Mouse (Mus musculus): ENCODE results near the gene Twf2. TPM values are rescaled to one million over a fixed set of nuclear protein-coding genes. Genes with fewer than 3 reads are reported as not detected.

Twf2 gene
- polyA plus RNA-seq, 2 experiments from 2014 or later = 144 to 147 TPM

- ATAC-seq = no peak
Observed at GRCm38 (mm10) chr9:106179454-106179853, 23.5 kb upstream of the Twf2 start.

- ATAC-seq = no peak
Observed at GRCm38 (mm10) chr9:106179964-106180363, 22.9 kb upstream of the Twf2 start.

DNA sequence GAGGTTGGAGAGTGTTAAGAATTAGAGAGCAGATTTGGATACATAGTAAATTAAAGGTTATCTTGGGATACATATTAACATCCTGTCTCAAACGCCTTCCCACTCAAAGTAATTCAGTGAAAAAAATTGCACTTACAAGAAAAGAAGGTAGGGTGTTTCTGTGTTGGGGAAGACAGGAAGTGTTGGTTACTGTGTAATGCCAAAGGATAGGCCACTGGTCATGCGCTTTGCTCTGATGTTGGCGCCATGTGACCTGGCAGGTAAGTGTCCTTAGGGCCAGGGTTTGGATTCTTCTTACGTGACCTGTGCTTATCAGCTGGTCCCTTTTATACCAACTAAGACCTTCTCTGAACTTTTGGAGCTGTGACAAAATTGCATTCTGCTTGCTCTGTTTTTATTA is 20.8 kb upstream of the Twf2 start:
- peak; percentile 28 for ATAC-seq

DNA sequence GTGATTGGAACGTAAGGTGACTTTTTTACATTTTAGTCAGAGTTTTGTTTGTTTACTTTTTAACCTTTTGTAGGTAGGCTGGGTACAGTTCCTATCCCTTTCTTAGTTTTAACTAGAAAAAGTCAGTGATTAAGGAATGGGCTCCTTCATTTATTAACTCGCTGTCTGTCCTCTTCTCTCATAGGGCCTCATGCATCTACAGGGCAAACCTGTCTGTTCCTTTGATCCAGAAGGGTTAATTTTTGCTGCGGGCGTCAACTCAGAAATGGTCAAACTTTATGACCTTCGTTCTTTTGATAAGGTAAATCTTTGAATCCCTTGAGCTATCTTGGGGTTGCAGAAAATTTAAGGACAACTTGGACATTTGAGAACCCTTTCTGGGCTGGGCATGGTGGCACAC is 18.9 kb upstream of the Twf2 start:
- ATAC-seq = no peak

DNA sequence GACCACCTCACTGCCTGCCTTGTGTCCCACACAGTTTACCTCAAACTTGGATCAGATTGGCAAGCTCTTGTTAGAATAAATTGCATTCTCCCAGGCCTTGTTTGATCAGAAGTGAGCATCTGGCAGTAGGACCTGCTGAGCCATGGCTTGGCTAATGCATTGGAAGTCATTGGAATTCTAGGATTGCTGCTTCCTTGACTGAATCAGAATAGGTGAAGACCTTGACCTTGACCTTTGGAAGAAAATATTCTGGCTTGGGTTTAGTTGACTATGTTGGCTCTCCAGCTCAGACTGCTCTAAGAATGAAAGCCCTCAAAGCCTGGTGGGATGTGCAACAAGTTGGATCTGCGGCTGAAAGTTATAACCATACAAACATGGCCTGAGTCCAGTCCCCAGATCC is 11.6 kb upstream of the Twf2 start:
- no peak for ATAC-seq

DNA sequence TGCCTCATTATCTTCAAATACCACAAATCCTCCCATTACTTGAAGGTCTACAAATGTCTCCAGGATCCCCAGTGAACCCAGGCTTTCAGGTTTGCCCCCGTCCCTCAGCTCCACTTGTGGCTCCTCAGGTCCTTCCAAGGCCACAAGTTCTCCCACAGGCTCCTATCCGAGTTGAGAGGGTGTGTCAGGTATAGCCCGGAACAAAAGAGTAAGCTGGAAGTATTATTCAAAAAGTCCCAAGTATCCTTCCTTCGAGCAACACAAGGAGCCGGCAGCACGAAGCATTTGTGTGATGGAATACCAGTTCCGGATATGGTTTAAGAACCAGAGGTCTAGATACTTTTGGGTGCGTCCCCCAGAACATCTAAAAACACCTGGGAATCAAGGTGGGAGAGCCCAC is 10.9 kb upstream of the Twf2 start:
- ATAC-seq = no peak

- peak; percentile 46 for ATAC-seq
Observed at GRCm38 (mm10) chr9:106192998-106193397, 9.9 kb upstream of the Twf2 start.

DNA sequence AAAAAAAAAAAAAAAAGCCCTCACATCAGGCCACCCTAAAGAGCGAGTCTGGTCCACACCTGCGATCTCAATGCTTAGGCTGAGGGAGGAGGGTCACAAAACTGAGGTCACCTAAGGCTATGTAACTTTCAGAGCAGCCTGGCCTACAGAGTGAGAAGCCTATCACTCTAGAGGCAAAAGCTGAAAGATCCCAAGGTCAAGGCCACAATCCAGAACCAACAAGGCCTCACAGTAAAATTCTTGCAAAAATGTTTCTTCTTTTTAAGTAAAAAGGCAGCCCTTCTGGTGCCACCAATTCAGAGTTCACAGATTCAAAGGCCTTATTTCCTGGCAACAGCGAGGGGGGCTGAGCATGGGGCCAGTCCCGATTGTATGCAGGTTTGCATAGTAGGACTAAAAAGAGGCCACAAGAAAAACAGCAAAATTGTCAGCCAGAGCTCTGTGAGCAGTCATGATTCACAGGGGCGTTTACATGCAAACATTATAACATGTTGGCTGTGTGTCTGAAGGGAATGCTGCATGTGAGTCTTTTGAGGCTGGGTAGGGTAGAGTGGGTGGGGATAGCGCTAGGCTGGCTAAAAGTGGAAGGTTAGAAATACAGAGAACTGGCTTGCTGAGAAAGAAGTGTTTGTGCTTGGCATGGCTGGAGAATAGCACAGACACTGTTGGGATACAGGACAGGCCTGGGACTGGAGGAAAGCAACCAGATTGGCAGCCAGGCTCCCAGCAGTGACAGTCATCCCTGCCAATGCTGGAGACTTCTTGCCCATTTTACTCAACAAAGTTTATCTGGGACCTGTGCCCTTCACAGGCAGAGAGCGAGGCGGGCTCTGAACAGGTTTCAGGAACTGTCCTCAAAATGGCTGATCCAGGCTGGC is 8.7 kb upstream of the Twf2 start:
- peak; percentile 14 for ATAC-seq

GRCm38 (mm10) chr9:106195693-106196092 is 7.2 kb upstream of the Twf2 start:
- no peak for ATAC-seq

DNA sequence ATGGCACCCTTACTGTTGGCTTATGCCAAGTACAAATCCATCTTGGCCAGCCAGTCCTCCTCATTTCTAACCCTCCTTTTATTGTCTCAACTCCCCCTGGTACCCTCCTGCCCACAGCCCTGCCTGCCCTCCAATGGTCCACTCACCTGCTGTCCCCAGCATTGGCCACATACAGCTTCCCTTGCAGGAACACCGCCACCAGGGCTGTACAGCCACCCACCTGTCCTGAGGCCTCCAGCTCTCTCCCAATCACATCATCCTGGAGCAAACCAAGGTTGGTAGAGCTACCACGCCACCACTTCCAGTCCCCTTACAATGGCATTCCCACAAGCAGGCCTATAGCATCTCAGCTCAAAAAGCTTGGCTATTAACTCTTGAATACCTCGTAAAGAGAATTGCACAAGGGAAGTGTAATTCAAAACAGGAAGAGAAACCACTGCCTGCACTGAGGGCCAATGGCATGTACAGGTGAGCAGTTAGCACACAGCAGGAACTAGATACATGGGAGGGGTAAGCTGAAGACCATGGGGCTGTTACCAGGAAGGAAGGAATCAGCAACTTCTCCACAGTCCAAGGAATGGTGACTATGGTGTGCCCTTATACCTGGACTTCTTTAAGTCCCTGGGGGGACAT is 5.7 kb upstream of the Twf2 start:
- peak; percentile 41 for ATAC-seq

- no peak for ATAC-seq
Observed at GRCm38 (mm10) chr9:106197732-106198131, 5.2 kb upstream of the Twf2 start.

DNA sequence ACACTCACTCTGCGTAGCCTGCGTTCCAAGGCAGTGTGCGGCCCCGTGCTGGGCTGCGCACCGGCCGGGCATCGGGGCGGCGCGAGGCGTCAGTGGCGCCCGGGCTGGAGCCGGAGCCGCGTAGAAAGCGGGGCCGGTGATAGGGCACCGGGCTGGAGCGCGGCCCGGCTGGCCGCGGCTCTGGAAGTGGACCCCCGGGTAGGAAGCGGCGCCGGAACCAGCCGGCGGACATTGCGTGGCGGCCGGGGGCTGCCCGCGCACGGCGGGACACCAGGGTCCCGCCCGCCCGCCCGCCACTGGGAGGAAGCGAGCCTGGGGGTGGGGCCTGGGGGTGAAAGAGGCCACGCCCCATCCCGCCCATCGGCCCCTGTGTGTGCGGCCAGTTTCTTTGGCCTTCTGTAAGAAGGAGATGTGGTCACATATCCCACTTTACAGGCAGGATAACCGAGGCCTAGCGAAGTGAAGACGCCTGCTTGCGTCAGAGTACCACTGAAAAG is 3.9 kb upstream of the Twf2 start:
- ATAC-seq = no peak

- ATAC-seq = no peak
Observed at GRCm38 (mm10) chr9:106199535-106200272, 3.2 kb upstream of the Twf2 start, which contains the start of gene Ppm1m. Gene Ppm1m (minus strand): TSS chr9:106199746.

DNA sequence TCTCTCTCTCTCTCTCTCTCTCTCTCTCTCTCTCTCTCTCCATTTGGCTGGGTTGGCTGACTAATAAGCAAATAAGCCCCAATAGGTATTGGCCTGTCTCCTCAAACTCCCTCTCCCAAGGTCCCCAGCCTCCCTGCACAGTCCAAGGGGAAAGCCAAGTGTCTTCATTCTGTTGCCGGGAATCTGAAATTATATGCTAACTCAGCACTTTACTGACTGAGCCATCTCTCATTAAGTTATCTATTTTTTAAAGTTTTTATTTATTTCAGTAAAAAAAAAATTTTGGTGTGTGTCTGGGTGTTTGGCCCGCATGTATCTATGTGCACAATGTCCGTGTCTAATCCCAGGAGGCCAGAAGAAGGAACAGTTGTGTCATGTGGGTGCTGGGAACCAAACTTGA is 1.0 kb upstream of the Twf2 start:
- no peak for ATAC-seq

GRCm38 (mm10) chr9:106203990-106204851 is 1.3 kb downstream of the Twf2 start:
- no peak for ATAC-seq

DNA sequence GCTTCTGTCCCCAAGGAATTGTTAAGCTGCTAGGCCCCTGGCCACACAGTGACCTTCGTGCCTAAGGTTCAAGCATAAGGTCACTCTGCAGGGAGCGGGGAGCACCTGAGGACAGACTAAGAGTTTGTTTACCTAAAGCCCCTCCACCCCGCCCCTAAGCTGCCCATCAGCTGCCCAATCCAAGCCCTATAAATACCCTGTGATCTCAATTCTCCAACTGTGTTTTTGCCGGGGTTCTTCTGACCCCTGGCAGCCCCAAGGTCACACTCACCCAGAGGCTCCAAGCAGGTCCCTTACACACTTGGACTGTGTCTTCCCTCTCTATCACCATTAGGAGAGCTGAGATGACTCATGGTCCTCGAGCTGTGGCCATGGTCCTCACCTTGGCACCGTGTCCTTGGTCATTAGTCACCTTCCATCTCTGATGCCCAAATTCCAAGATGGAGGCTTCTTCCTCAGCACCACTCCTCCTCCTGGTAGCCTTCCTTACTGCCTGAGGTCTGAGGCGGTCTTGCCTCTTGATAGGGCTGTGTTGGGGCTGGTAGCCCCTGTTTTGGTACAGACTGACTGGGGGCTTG is 2.9 kb downstream of the Twf2 start:
- ATAC-seq = no peak

DNA sequence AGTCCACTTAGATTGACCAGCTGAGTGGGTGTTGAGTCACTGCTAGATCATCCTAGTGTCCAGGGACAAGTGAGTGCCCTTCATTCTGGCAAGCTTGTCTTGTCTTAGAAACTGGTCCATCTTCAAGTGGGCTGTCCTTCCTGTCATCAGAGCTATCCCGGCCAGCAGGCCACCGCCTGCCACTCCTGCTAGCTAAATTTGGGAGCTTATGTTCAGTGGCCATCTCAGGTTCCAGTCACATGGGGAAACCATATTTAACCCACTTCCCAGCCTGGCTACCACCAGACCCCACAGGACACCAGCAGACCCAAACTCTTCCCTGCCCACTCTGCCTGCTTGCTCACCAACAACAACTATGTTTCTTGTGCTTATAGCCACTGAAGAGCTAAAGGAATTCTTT is 3.6 kb downstream of the Twf2 start:
- ATAC-seq = no peak

- ATAC-seq = no peak
Observed at GRCm38 (mm10) chr9:106208181-106208580, 5.3 kb downstream of the Twf2 start.

- no peak for ATAC-seq
Observed at GRCm38 (mm10) chr9:106209954-106210353, 7.0 kb downstream of the Twf2 start.

- peak; percentile 51 for ATAC-seq
Observed at GRCm38 (mm10) chr9:106210853-106211609, 8.1 kb downstream of the Twf2 start.
